Mouse (Mus musculus): ENCODE data around the gene Prdm16. TPM values are rescaled to one million over a fixed set of nuclear protein-coding genes. Genes with fewer than 3 reads are reported as not detected.

Prdm16 gene
- polyA plus RNA-seq (2012; fragmentation: generic; extraction: Trizol): not detected
- long read RNA-seq, experiment 1: 0 reads
- long read RNA-seq, experiment 2: 0 reads

DNA sequence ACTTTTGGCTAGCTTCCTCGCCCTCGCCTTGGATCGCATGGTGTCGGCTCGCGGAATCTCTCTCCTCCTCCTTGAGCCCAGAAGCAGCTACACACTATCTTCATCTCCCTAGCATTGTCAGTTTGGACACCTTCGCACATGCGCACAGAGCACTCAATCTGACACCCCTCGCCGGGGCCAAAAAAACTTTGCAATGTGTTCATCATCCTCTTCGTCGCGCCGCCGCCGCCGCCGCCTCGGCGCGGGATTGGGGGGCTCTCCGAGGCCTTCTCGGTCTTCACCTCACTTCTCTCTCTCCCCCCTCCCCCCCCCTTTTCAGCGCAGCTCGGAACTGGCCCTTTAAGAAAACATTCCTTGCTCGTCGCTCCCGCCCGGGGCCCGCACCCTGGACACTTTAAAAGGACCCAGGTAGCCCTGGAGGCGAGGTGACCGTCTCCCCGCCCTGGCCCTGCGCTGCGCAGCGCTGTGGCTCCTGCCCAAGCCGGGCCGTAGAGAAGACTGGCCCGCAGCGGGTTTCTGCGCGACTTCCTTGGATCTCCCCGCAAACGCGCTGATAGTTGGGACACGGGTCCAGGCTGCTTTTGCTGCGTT, at the start of gene Prdm16:
TSS of gene Prdm16 (minus strand) at position 153 of the 591 bp plus-strand sequence.
- no peaks in the 10 kb centered on the region for H3K79me2 ChIP-seq (ENCODE audit: control insufficient read depth, insufficient read depth)
- no peaks in the 10 kb centered on the region for H3K79me3 ChIP-seq (ENCODE audit: low read depth)
- no peak within 1 kb of the TSS for H3ac ChIP-seq (ENCODE audit: control insufficient read depth, insufficient read length, low read depth)
- H3K4me3 ChIP-seq (ENCODE audit: insufficient read depth, poor library complexity, severe bottlenecking): no peak within 1 kb of the TSS
- no peak for TF ChIP-seq CEBPB (IDR thresholded peaks at IDR 0.05; ENCODE audit: low read depth)
- no peak for TF ChIP-seq FOSL1 (IDR thresholded peaks at IDR 0.05; ENCODE audit: insufficient read depth, low read length, poor library complexity, severe bottlenecking)
- no peak for TF ChIP-seq MYOD1 (IDR thresholded peaks at IDR 0.05; ENCODE audit: control insufficient read depth, insufficient read length, low read depth)
- no peak for TF ChIP-seq MAX (IDR thresholded peaks at IDR 0.05)
- no peak for TF ChIP-seq MYOG (IDR thresholded peaks at IDR 0.05; ENCODE audit: control insufficient read depth, extremely low read depth, insufficient read length)
- TF ChIP-seq USF1 (IDR thresholded peaks at IDR 0.05; ENCODE audit: low read depth): no peak
- TF ChIP-seq CTCF (IDR thresholded peaks at IDR 0.05; ENCODE audit: control insufficient read depth, insufficient read depth, insufficient read length): no peak
- no peaks in the 10 kb centered on the region for H3K27me3 ChIP-seq (ENCODE audit: control insufficient read depth, insufficient read depth, insufficient read length)
- no peaks in the 10 kb centered on the region for H3K36me3 ChIP-seq (ENCODE audit: control insufficient read depth, insufficient read depth)

DNA sequence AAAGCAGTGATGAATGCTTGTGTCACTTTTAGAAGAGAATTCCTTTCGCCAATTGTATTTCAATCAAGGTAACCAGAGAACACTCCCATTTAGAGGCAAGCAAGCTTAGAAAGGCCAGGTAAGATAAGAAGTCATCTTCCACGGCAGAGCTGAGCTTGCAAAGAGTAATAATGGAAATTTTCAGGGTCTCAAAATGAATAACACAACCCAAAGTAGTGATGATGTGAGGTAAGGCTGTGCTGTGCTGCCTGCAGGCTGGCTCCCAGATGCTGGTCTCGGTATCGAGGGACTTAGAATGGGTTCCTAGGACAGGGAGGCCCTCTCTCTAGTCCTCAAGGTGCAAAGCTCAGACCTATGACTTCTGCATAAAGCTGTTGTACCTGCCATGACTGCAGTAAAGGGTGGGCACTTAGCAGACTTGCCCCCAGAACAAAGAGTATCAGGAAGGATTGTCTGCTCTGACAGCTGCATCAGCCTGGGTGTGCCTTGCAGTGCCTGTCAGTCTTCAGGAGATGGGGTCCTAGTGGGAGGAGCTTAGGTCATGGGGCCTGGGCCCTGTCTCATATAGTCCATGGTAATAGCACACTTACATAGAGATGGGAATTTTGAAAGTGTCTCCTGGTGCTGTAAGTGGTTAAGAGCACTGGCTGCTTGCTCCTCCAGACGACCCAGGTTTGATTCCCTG, 46.5 kb upstream of the Prdm16 start:
- Histone ChIP-seq H3K4me3 (ENCODE audit: insufficient read depth, poor library complexity, severe bottlenecking) (no peak overlapping the region), H3K36me3 (ENCODE audit: control insufficient read depth, insufficient read depth) (no peaks in the 10 kb centered on the region), H3K79me2 (ENCODE audit: control insufficient read depth, insufficient read depth) (no peaks in the 10 kb centered on the region), H3ac (ENCODE audit: control insufficient read depth, insufficient read length, low read depth) (no peak overlapping the region), H3K27me3 (ENCODE audit: control insufficient read depth, insufficient read depth, insufficient read length) (no peaks in the 10 kb centered on the region), H3K79me3 (ENCODE audit: low read depth) (no peaks in the 10 kb centered on the region)
- TF ChIP-seq MYOD1 (IDR thresholded peaks at IDR 0.05; ENCODE audit: control insufficient read depth, insufficient read length, low read depth) (no peak), MAX (IDR thresholded peaks at IDR 0.05) (no peak), CTCF (IDR thresholded peaks at IDR 0.05; ENCODE audit: control insufficient read depth, insufficient read depth, insufficient read length) (no peak), FOSL1 (IDR thresholded peaks at IDR 0.05; ENCODE audit: insufficient read depth, low read length, poor library complexity, severe bottlenecking) (no peak), USF1 (IDR thresholded peaks at IDR 0.05; ENCODE audit: low read depth) (no peak)

DNA sequence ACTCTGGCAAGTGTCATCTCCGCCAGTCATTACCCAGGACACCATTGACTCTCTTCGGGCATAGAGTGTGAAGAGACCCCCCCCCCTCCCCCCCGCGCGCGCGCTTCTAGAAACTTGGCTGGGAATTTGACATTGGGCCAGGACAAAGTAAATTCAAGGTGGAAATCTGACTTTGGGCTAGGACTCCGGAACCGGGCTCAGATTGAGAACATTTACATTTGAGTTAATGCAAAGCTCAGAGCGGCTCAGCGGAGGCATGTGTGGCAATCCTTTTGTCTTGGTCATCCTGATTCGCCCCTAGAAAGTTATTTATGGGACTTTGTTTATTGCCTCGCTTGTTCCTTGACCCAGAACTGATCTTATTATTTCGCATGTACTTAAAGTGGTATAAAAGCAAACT, 45.6 kb upstream of the Prdm16 start:
- Histone ChIP-seq H3K36me3 (ENCODE audit: control insufficient read depth, insufficient read depth) (no peaks in the 10 kb centered on the region), H3K79me2 (ENCODE audit: control insufficient read depth, insufficient read depth) (no peaks in the 10 kb centered on the region)

DNA sequence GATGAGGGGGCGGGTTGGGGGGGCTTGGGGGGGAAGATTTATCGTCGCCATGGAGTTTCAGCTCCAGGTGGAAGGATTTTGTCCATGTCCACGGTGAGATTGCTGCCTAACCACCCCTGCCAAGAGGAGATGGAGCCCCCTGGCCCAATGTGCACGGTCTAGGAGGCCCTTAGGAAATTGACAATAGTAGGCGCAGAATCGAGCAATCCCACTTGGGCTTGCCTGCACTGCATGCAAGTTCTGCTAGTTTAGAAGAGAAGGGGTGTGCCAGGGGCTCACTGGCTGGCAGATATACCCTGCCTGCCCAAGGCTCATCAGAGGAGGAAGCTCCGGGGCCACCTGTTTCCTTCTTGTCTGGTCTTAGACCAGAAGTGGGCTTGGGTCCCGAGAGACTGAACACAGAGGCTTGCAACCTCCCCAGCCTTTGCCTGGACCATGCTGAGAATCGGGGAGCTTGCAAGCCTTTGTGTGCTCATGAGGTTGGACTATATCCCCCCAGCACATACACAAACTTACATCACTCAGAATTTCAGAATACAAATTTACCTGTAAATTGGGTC, 38.8 kb upstream of the Prdm16 start:
- TF ChIP-seq CEBPB (IDR thresholded peaks at IDR 0.05; ENCODE audit: low read depth) (no peak), MYOG (IDR thresholded peaks at IDR 0.05; ENCODE audit: control insufficient read depth, extremely low read depth, insufficient read length) (no peak), CTCF (IDR thresholded peaks at IDR 0.05; ENCODE audit: control insufficient read depth, insufficient read depth, insufficient read length) (no peak), MAX (IDR thresholded peaks at IDR 0.05) (no peak), FOSL1 (IDR thresholded peaks at IDR 0.05; ENCODE audit: insufficient read depth, low read length, poor library complexity, severe bottlenecking) (no peak), MYOD1 (IDR thresholded peaks at IDR 0.05; ENCODE audit: control insufficient read depth, insufficient read length, low read depth) (no peak), USF1 (IDR thresholded peaks at IDR 0.05; ENCODE audit: low read depth) (no peak)
- Histone ChIP-seq H3K36me3 (ENCODE audit: control insufficient read depth, insufficient read depth) (no peaks in the 10 kb centered on the region), H3K79me2 (ENCODE audit: control insufficient read depth, insufficient read depth) (no peaks in the 10 kb centered on the region), H3K27me3 (ENCODE audit: control insufficient read depth, insufficient read depth, insufficient read length) (no peaks in the 10 kb centered on the region), H3ac (ENCODE audit: control insufficient read depth, insufficient read length, low read depth) (no peak overlapping the region), H3K79me3 (ENCODE audit: low read depth) (no peaks in the 10 kb centered on the region), H3K4me3 (ENCODE audit: insufficient read depth, poor library complexity, severe bottlenecking) (no peak overlapping the region)

More for the DNA sequence above, 45.6 kb upstream of the Prdm16 start:
- no peaks in the 10 kb centered on the region for H3K79me3 ChIP-seq (ENCODE audit: low read depth)
- no peak overlapping the region for H3ac ChIP-seq (ENCODE audit: control insufficient read depth, insufficient read length, low read depth)
- H3K4me3 ChIP-seq (ENCODE audit: insufficient read depth, poor library complexity, severe bottlenecking): no peak overlapping the region
- H3K27me3 ChIP-seq (ENCODE audit: control insufficient read depth, insufficient read depth, insufficient read length): no peaks in the 10 kb centered on the region
- TF ChIP-seq MAX (IDR thresholded peaks at IDR 0.05): no peak
- TF ChIP-seq MYOG (IDR thresholded peaks at IDR 0.05; ENCODE audit: control insufficient read depth, extremely low read depth, insufficient read length): no peak
- no peak for TF ChIP-seq CTCF (IDR thresholded peaks at IDR 0.05; ENCODE audit: control insufficient read depth, insufficient read depth, insufficient read length)
- no peak for TF ChIP-seq FOSL1 (IDR thresholded peaks at IDR 0.05; ENCODE audit: insufficient read depth, low read length, poor library complexity, severe bottlenecking)
- no peak for TF ChIP-seq USF1 (IDR thresholded peaks at IDR 0.05; ENCODE audit: low read depth)

DNA sequence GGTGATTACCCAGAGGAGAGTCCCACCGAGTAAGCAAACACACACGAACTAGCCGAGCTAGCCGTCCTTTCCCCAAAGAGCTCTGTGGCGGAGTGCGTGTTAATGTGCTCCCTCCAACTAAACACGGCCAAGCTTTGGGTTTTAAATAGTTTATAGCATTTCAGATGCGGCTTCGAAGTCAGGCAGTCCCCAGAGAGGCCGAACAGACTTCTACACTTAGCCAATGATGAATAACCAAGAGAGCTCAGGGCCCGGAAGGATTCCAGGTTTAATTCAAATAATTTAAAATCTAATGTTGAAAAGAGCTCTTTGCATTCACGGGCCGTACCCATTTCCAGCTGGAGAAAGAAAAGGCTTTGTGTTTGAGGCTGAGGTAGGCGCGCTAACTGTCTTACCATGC, 38.3 kb upstream of the Prdm16 start:
- TF ChIP-seq MAX (IDR thresholded peaks at IDR 0.05) (no peak), FOSL1 (IDR thresholded peaks at IDR 0.05; ENCODE audit: insufficient read depth, low read length, poor library complexity, severe bottlenecking) (no peak), MYOG (IDR thresholded peaks at IDR 0.05; ENCODE audit: control insufficient read depth, extremely low read depth, insufficient read length) (no peak), MYOD1 (IDR thresholded peaks at IDR 0.05; ENCODE audit: control insufficient read depth, insufficient read length, low read depth) (no peak), CEBPB (IDR thresholded peaks at IDR 0.05; ENCODE audit: low read depth) (no peak), USF1 (IDR thresholded peaks at IDR 0.05; ENCODE audit: low read depth) (no peak), CTCF (IDR thresholded peaks at IDR 0.05; ENCODE audit: control insufficient read depth, insufficient read depth, insufficient read length) (no peak)
- Histone ChIP-seq H3K79me3 (ENCODE audit: low read depth) (no peaks in the 10 kb centered on the region), H3K36me3 (ENCODE audit: control insufficient read depth, insufficient read depth) (no peaks in the 10 kb centered on the region), H3K79me2 (ENCODE audit: control insufficient read depth, insufficient read depth) (no peaks in the 10 kb centered on the region), H3ac (ENCODE audit: control insufficient read depth, insufficient read length, low read depth) (no peak overlapping the region), H3K4me3 (ENCODE audit: insufficient read depth, poor library complexity, severe bottlenecking) (no peak overlapping the region), H3K27me3 (ENCODE audit: control insufficient read depth, insufficient read depth, insufficient read length) (no peaks in the 10 kb centered on the region)

All from C2C12 (cell line).